Mouse (Mus musculus): ENCODE results near the gene Map3k3.

GRCm38 (mm10) chr11:106178036-106178782 is 93.8 kb downstream of the Map3k3 start:
- TF ChIP-seq CTCF (IDR thresholded peaks at IDR 0.05; ENCODE audit: insufficient read depth, low read length) (no peak), POLR2A (IDR thresholded peaks at IDR 0.05; ENCODE audit: borderline replicate concordance, extremely low read depth, low read depth, low read length) (no peak)

Data from lung, adult 2 months (tissue).